Mouse (Mus musculus): ENCODE measurements around the gene Mst1r. TPM values are rescaled to one million over a fixed set of nuclear protein-coding genes. Genes with fewer than 3 reads are reported as not detected.
A peak's percentile ranks its signal among the peaks of the same experiment; 100 is the strongest.

Mst1r gene
- polyA plus RNA-seq, 1 experiment from 2014 or later = 0.80 TPM

- Histone ChIP-seq H3K27ac (ENCODE audit: low read depth, low read length) (no peak overlapping the region), H3K4me2 (replicated peaks; ENCODE audit: low read depth, low read length) (peak overlapping the region; percentile 81), H3K4me1 (ENCODE audit: control insufficient read depth, insufficient read depth, low read length) (peaks cover 34% of the 10 kb centered on the region), H3K36me3 (ENCODE audit: control insufficient read depth, insufficient read depth, low read length) (no peaks in the 10 kb centered on the region), H3K9me3 (ENCODE audit: control insufficient read depth, low read length) (no peaks in the 10 kb centered on the region), H3K9ac (ENCODE audit: low read depth, low read length) (peak overlapping the region; percentile 58), H3K27me3 (ENCODE audit: control insufficient read depth, insufficient read depth, low read length) (no peaks in the 10 kb centered on the region; the same call in 1 of the 2 replicates), H3K4me3 (ENCODE audit: low read length) (peak overlapping the region; percentile 41)
- no peak for ATAC-seq (ENCODE audit: low FRiP score, low TSS enrichment)
- WGBS = 44% methylated on average over 31 of the region's 31 CpGs
Observed at GRCm38 (mm10) chr9:107906967-107907800, 511 bp downstream of the Mst1r start.

- H3K4me3 ChIP-seq (ENCODE audit: low read length) = 0 out of 2 replicates have a peak overlapping the region, but pooled peaks have one; percentile 41
- no peaks in the 10 kb centered on the region for H3K36me3 ChIP-seq (ENCODE audit: control insufficient read depth, insufficient read depth, low read length)
- peak overlapping the region; percentile 81 for H3K4me2 ChIP-seq (replicated peaks; ENCODE audit: low read depth, low read length)
- H3K4me1 ChIP-seq (ENCODE audit: control insufficient read depth, insufficient read depth, low read length) = peaks cover 34% of the 10 kb centered on the region
- 84% methylated on average over 14 of the region's 14 CpGs for WGBS
- ATAC-seq (ENCODE audit: low FRiP score, low TSS enrichment) = no peak
- no peaks in the 10 kb centered on the region; the same call in 1 of the 2 replicates for H3K27me3 ChIP-seq (ENCODE audit: control insufficient read depth, insufficient read depth, low read length)
- no peak overlapping the region for H3K9ac ChIP-seq (ENCODE audit: low read depth, low read length)
- H3K27ac ChIP-seq (ENCODE audit: low read depth, low read length) = no peak overlapping the region
- H3K9me3 ChIP-seq (ENCODE audit: control insufficient read depth, low read length) = no peaks in the 10 kb centered on the region
Observed at GRCm38 (mm10) chr9:107907801-107908120, 1.1 kb downstream of the Mst1r start.

- WGBS = 28% methylated on average over 18 of the region's 18 CpGs
- H3K4me1 ChIP-seq (ENCODE audit: control insufficient read depth, insufficient read depth, low read length) = peaks cover 34% of the 10 kb centered on the region
- peak overlapping the region; percentile 41; the same call in 1 of the 2 replicates for H3K4me3 ChIP-seq (ENCODE audit: low read length)
- H3K36me3 ChIP-seq (ENCODE audit: control insufficient read depth, insufficient read depth, low read length) = no peaks in the 10 kb centered on the region
- peak overlapping the region; percentile 2; the same call in 1 of the 2 replicates for H3K9ac ChIP-seq (ENCODE audit: low read depth, low read length)
- H3K27me3 ChIP-seq (ENCODE audit: control insufficient read depth, insufficient read depth, low read length) = no peaks in the 10 kb centered on the region; the same call in 1 of the 2 replicates
- no peak for ATAC-seq (ENCODE audit: low FRiP score, low TSS enrichment)
- no peaks in the 10 kb centered on the region for H3K9me3 ChIP-seq (ENCODE audit: control insufficient read depth, low read length)
- no peak overlapping the region for H3K27ac ChIP-seq (ENCODE audit: low read depth, low read length)
- H3K4me2 ChIP-seq (replicated peaks; ENCODE audit: low read depth, low read length) = peak overlapping the region; percentile 36
Observed at GRCm38 (mm10) chr9:107908410-107909158, 1.9 kb downstream of the Mst1r start.

GRCm38 (mm10) chr9:107910025-107910769 lies 3.5 kb downstream of the Mst1r start:
- WGBS = 91% methylated on average over 15 of the region's 15 CpGs

GRCm38 (mm10) chr9:107914764-107915420 lies 8.2 kb downstream of the Mst1r start:
- no peak for ATAC-seq (ENCODE audit: low FRiP score, low TSS enrichment)
- Histone ChIP-seq H3K9ac (ENCODE audit: low read depth, low read length) (no peak overlapping the region), H3K36me3 (ENCODE audit: control insufficient read depth, insufficient read depth, low read length) (no peaks in the 10 kb centered on the region), H3K9me3 (ENCODE audit: control insufficient read depth, low read length) (no peaks in the 10 kb centered on the region), H3K27ac (ENCODE audit: low read depth, low read length) (no peak overlapping the region), H3K4me2 (replicated peaks; ENCODE audit: low read depth, low read length) (no peak overlapping the region), H3K4me3 (ENCODE audit: low read length) (no peak overlapping the region), H3K27me3 (ENCODE audit: control insufficient read depth, insufficient read depth, low read length) (no peaks in the 10 kb centered on the region), H3K4me1 (ENCODE audit: control insufficient read depth, insufficient read depth, low read length) (peaks cover 10% of the 10 kb centered on the region; the same call in 1 of the 2 replicates)
- 50% methylated on average over 16 of the region's 16 CpGs for WGBS

More at GRCm38 (mm10) chr9:107910025-107910769, 3.5 kb downstream of the Mst1r start:
- Histone ChIP-seq H3K9me3 (ENCODE audit: control insufficient read depth, low read length) (no peaks in the 10 kb centered on the region), H3K36me3 (ENCODE audit: control insufficient read depth, insufficient read depth, low read length) (no peaks in the 10 kb centered on the region), H3K4me2 (replicated peaks; ENCODE audit: low read depth, low read length) (no peak overlapping the region), H3K4me1 (ENCODE audit: control insufficient read depth, insufficient read depth, low read length) (peaks cover 34% of the 10 kb centered on the region), H3K27me3 (ENCODE audit: control insufficient read depth, insufficient read depth, low read length) (no peaks in the 10 kb centered on the region), H3K27ac (ENCODE audit: low read depth, low read length) (no peak overlapping the region), H3K9ac (ENCODE audit: low read depth, low read length) (no peak overlapping the region), H3K4me3 (ENCODE audit: low read length) (no peak overlapping the region)
- no peak for ATAC-seq (ENCODE audit: low FRiP score, low TSS enrichment)

- Histone ChIP-seq H3K4me3 (ENCODE audit: low read length) (no peak overlapping the region), H3K36me3 (ENCODE audit: control insufficient read depth, insufficient read depth, low read length) (no peaks in the 10 kb centered on the region), H3K9me3 (ENCODE audit: control insufficient read depth, low read length) (no peaks in the 10 kb centered on the region), H3K4me2 (replicated peaks; ENCODE audit: low read depth, low read length) (no peak overlapping the region), H3K27ac (ENCODE audit: low read depth, low read length) (no peak overlapping the region), H3K9ac (ENCODE audit: low read depth, low read length) (no peak overlapping the region), H3K27me3 (ENCODE audit: control insufficient read depth, insufficient read depth, low read length) (no peaks in the 10 kb centered on the region), H3K4me1 (ENCODE audit: control insufficient read depth, insufficient read depth, low read length) (peaks cover 10% of the 10 kb centered on the region; the same call in 1 of the 2 replicates)
- 35% methylated on average over 13 of the region's 13 CpGs for WGBS
- ATAC-seq (ENCODE audit: low FRiP score, low TSS enrichment) = peak; percentile 36; the same call in 1 of the 2 replicates
Observed at GRCm38 (mm10) chr9:107917895-107918608, 11.4 kb downstream of the Mst1r start.

- H3K27me3 ChIP-seq (ENCODE audit: control insufficient read depth, insufficient read depth, low read length) = no peaks in the 10 kb centered on the region
- H3K4me3 ChIP-seq (ENCODE audit: low read length) = no peak overlapping the region
- H3K27ac ChIP-seq (ENCODE audit: low read depth, low read length) = no peak overlapping the region
- WGBS = 86% methylated on average over 6 of the region's 6 CpGs
- peaks cover 10% of the 10 kb centered on the region; the same call in 1 of the 2 replicates for H3K4me1 ChIP-seq (ENCODE audit: control insufficient read depth, insufficient read depth, low read length)
- H3K36me3 ChIP-seq (ENCODE audit: control insufficient read depth, insufficient read depth, low read length) = no peaks in the 10 kb centered on the region
- H3K4me2 ChIP-seq (replicated peaks; ENCODE audit: low read depth, low read length) = no peak overlapping the region
- ATAC-seq (ENCODE audit: low FRiP score, low TSS enrichment) = no peak
- H3K9me3 ChIP-seq (ENCODE audit: control insufficient read depth, low read length) = no peaks in the 10 kb centered on the region
- H3K9ac ChIP-seq (ENCODE audit: low read depth, low read length) = no peak overlapping the region
Observed at GRCm38 (mm10) chr9:107918884-107919283, 12.2 kb downstream of the Mst1r start.

GRCm38 (mm10) chr9:107919441-107919840 lies 12.8 kb downstream of the Mst1r start:
- WGBS = 88% methylated on average over 5 of the region's 5 CpGs
- ATAC-seq (ENCODE audit: low FRiP score, low TSS enrichment) = no peak
- Histone ChIP-seq H3K4me2 (replicated peaks; ENCODE audit: low read depth, low read length) (no peak overlapping the region), H3K4me1 (ENCODE audit: control insufficient read depth, insufficient read depth, low read length) (peaks cover 10% of the 10 kb centered on the region; the same call in 1 of the 2 replicates), H3K27ac (ENCODE audit: low read depth, low read length) (no peak overlapping the region), H3K9ac (ENCODE audit: low read depth, low read length) (no peak overlapping the region), H3K36me3 (ENCODE audit: control insufficient read depth, insufficient read depth, low read length) (no peaks in the 10 kb centered on the region), H3K4me3 (ENCODE audit: low read length) (no peak overlapping the region), H3K9me3 (ENCODE audit: control insufficient read depth, low read length) (no peaks in the 10 kb centered on the region), H3K27me3 (ENCODE audit: control insufficient read depth, insufficient read depth, low read length) (no peaks in the 10 kb centered on the region)

Measured in kidney, embryonic 14.5 days (tissue).